Comparison of ENCODE assay signal across 20 mouse cellular contexts in genomic region chr4:149179160-149179559, GRCm38 (mm10). TPM values are rescaled to one million over a fixed set of nuclear protein-coding genes. Genes with fewer than 3 reads are reported as not detected.
A peak's percentile ranks its signal among the peaks of the same experiment; 100 is the strongest.
DNase-seq lines count a peak whose midpoint lies in the region; ATAC-seq and TF ChIP-seq lines count a peak whose summit lies in the region.
"Had no signal": no experiment of that assay in that cellular context is flagged by ENCODE, and none has a peak within 500 bp of the region (broad histone marks: within the 10 kb centered on the region; RNA-seq: fewer than 3 reads in every experiment).

No protein-coding gene starts in this region.

- no peaks in the 10 kb centered on the region for H3K9me3 ChIP-seq in neural tube, embryonic 12.5 days
- no peaks in the 10 kb centered on the region for H3K9me3 ChIP-seq in liver, embryonic 15.5 days (replicated peaks)
- H3K9me3 ChIP-seq: heart, embryonic 10.5 days; limb, embryonic 15.5 days; midbrain, embryonic 12.5 days had no signal

- WGBS in neural tube, embryonic 12.5 days: 76% methylated on average over 7 of the region's 7 CpGs
- WGBS in liver, embryonic 15.5 days (ENCODE audit: insufficient replicate concordance): 63% methylated on average over 7 of the region's 7 CpGs
- WGBS in heart, adult 2 months: 76% methylated on average over 7 of the region's 7 CpGs

- no peaks in the 10 kb centered on the region for H3K4me1 ChIP-seq in neural tube, embryonic 12.5 days
- H3K4me1 ChIP-seq in liver, embryonic 15.5 days (replicated peaks): peaks cover 12% of the 10 kb centered on the region
- H3K4me1 ChIP-seq in heart, adult 2 months (ENCODE audit: control insufficient read depth, insufficient read depth, low read length): no peaks in the 10 kb centered on the region
- H3K4me1 ChIP-seq: limb, embryonic 15.5 days; midbrain, embryonic 12.5 days had no signal

- TF ChIP-seq CTCF in gastrocnemius, adult 2 months (IDR thresholded peaks at IDR 0.05): no peak
- no peak for TF ChIP-seq CTCF in heart, adult 2 months (IDR thresholded peaks at IDR 0.05)

- no peak for DNase-seq in gastrocnemius, adult 2 months
- DNase-seq in gastrocnemius, postnatal 25 days: no peak
- no peak for DNase-seq in neural tube, embryonic 10.5 days (ENCODE audit: extremely low spot score, low spot score)
- no peak for DNase-seq in heart, adult 2 months
- DNase-seq: cerebellum, adult 9-11 months; embryo, embryonic 11 days; forebrain, postnatal 0 days; gastrocnemius, postnatal 10 days; heart, postnatal 14 days; thymus, adult 2 months had no signal

- no peaks in the 10 kb centered on the region for H3K27me3 ChIP-seq in neural tube, embryonic 12.5 days (replicated peaks)
- no peaks in the 10 kb centered on the region for H3K27me3 ChIP-seq in liver, embryonic 15.5 days
- no peaks in the 10 kb centered on the region for H3K27me3 ChIP-seq in heart, adult 2 months (ENCODE audit: control insufficient read depth, insufficient read depth, low read length)
- H3K27me3 ChIP-seq: limb, embryonic 15.5 days; midbrain, embryonic 12.5 days; Patski had no signal

- TF ChIP-seq EP300 in heart, adult 2 months (IDR thresholded peaks at IDR 0.05; ENCODE audit: insufficient read depth, low read depth, low read length): no peak

- H3K4me3 ChIP-seq in gastrocnemius, adult 2 months: no peak overlapping the region
- no peak overlapping the region for H3K4me3 ChIP-seq in neural tube, embryonic 12.5 days
- H3K4me3 ChIP-seq in liver, embryonic 15.5 days (replicated peaks): no peak overlapping the region
- no peak overlapping the region for H3K4me3 ChIP-seq in heart, adult 2 months
- H3K4me3 ChIP-seq: erythroblast, embryonic 14.5 days; heart, embryonic 10.5 days; limb, embryonic 15.5 days; midbrain, embryonic 12.5 days had no signal

- H3K27ac ChIP-seq in gastrocnemius, adult 2 months: peak overlapping the region; percentile 12
- H3K27ac ChIP-seq in neural tube, embryonic 12.5 days: 0 out of 2 replicates have a peak overlapping the region, but pooled peaks have one; percentile 17
- H3K27ac ChIP-seq in liver, embryonic 15.5 days (replicated peaks): peak overlapping the region; percentile 48; the same call in 1 of the 2 replicates
- no peak overlapping the region for H3K27ac ChIP-seq in heart, adult 2 months
- H3K27ac ChIP-seq: heart, embryonic 10.5 days; limb, embryonic 15.5 days; midbrain, embryonic 12.5 days had no signal

- intact Hi-C loops in gastrocnemius, adult 2 months (cut with DNase I): no loop called here
- intact Hi-C loops in heart, adult 2 months (cut with DNase I): no loop called here

- no peak overlapping the region for H3K4me2 ChIP-seq in neural tube, embryonic 12.5 days (replicated peaks)
- H3K4me2 ChIP-seq in liver, embryonic 15.5 days: no peak overlapping the region
- H3K4me2 ChIP-seq: limb, embryonic 15.5 days; midbrain, embryonic 12.5 days had no signal

- H3K36me3 ChIP-seq in neural tube, embryonic 12.5 days: peaks cover 81% of the 10 kb centered on the region
- peaks cover 13% of the 10 kb centered on the region for H3K36me3 ChIP-seq in liver, embryonic 15.5 days (replicated peaks)
- no peaks in the 10 kb centered on the region for H3K36me3 ChIP-seq in heart, adult 2 months (ENCODE audit: control insufficient read depth, insufficient read depth, low read length)

- no peak overlapping the region for H3K9ac ChIP-seq in neural tube, embryonic 12.5 days
- H3K9ac ChIP-seq in liver, embryonic 15.5 days: no peak overlapping the region
- no peak overlapping the region for H3K9ac ChIP-seq in heart, adult 2 months (ENCODE audit: low read depth, low read length)
- H3K9ac ChIP-seq: forebrain, postnatal 0 days; limb, embryonic 15.5 days; midbrain, embryonic 12.5 days had no signal

- no peaks in the 10 kb centered on the region for H3K79me2 ChIP-seq in heart, adult 2 months (replicated peaks; ENCODE audit: control insufficient read depth, insufficient read depth, low read length)

- no peak for TF ChIP-seq POLR2A in heart, adult 2 months (IDR thresholded peaks at IDR 0.05; ENCODE audit: insufficient read depth, low read depth, low read length)

- no peak for ATAC-seq in neural tube, embryonic 12.5 days (ENCODE audit: low FRiP score, low read depth)
- no peak for ATAC-seq in liver, embryonic 15.5 days (ENCODE audit: insufficient read depth)
- ATAC-seq in megakaryocyte progenitor cell, adult 5-6 weeks (replicated peaks; ENCODE audit: poor library complexity): peak; percentile 27
- ATAC-seq in cerebellum, adult (ENCODE audit: insufficient number of reproducible peaks, low FRiP score, low TSS enrichment): no peak
- ATAC-seq: forebrain, postnatal 0 days; Patski had no signal

RNA-seq across cellular contexts. Expression of gene Pgd, which starts 12.6 kb away (rescaled TPM):
- 10 to 100 TPM; 14.4 to 19.1 TPM for total RNA-seq in gastrocnemius, adult 2 months (2021)
- 10 to 100 TPM; 14.4 to 20.0 TPM for total RNA-seq in gastrocnemius, postnatal 25 days (2021)
- 127 TPM in 2 replicates for polyA plus RNA-seq in neural tube, embryonic 12.5 days (2016; fragmentation: Nextera tagmentation; extraction: Ambion mirVana)
- polyA plus RNA-seq in liver, embryonic 15.5 days (2015; fragmentation: Nextera tagmentation; extraction: Ambion mirVana): 73.5 and 73.9 TPM in 2 replicates
- 128 and 132 TPM in 2 replicates for total RNA-seq in megakaryocyte progenitor cell, adult 5-6 weeks (2015)
- 115 and 133 TPM in 2 replicates for total RNA-seq in megakaryocyte progenitor cell, adult 5-6 weeks (2017)
- total RNA-seq in heart, adult 2 months (2021): 10 to 100 TPM; 32.8 to 36.8 TPM
- polyA plus RNA-seq in heart, adult 2 months (2012; rRNA removed): 44.8 and 45.3 TPM in 2 replicates

RNA-seq across cellular contexts. Expression of gene Cenps, which starts 41.7 kb away (rescaled TPM):
- 1 to 10 TPM; 6.5 to 7.0 TPM for total RNA-seq in gastrocnemius, adult 2 months (2021)
- 1 to 10 TPM; 5.8 to 6.5 TPM for total RNA-seq in gastrocnemius, postnatal 25 days (2021)
- polyA plus RNA-seq in neural tube, embryonic 12.5 days (2016; fragmentation: Nextera tagmentation; extraction: Ambion mirVana): 27.6 and 30.7 TPM in 2 replicates
- 9.8 and 12.4 TPM in 2 replicates for polyA plus RNA-seq in liver, embryonic 15.5 days (2015; fragmentation: Nextera tagmentation; extraction: Ambion mirVana)
- total RNA-seq in megakaryocyte progenitor cell, adult 5-6 weeks (2015): 19.3 and 23.2 TPM in 2 replicates
- total RNA-seq in megakaryocyte progenitor cell, adult 5-6 weeks (2017): 26.0 and 35.2 TPM in 2 replicates
- total RNA-seq in heart, adult 2 months (2021): 1 to 10 TPM; 7.4 to 8.3 TPM
- 0.85 and 0.96 TPM in 2 replicates for polyA plus RNA-seq in heart, adult 2 months (2012; rRNA removed)

RNA-seq across cellular contexts. Expression of gene Cort, which starts 52.6 kb away (rescaled TPM):
- total RNA-seq in gastrocnemius, adult 2 months (2021): under 1 TPM; 0.36 to 0.51 TPM
- under 1 TPM; 0.59 to 0.70 TPM for total RNA-seq in gastrocnemius, postnatal 25 days (2021)
- 0.30 and 0.32 TPM in 2 replicates for polyA plus RNA-seq in neural tube, embryonic 12.5 days (2016; fragmentation: Nextera tagmentation; extraction: Ambion mirVana)
- polyA plus RNA-seq in liver, embryonic 15.5 days (2015; fragmentation: Nextera tagmentation; extraction: Ambion mirVana): 0.14 TPM in 1 of 2 replicates, not detected in the other
- 0.72 TPM in 1 of 2 replicates, not detected in the other for total RNA-seq in megakaryocyte progenitor cell, adult 5-6 weeks (2015)
- total RNA-seq in megakaryocyte progenitor cell, adult 5-6 weeks (2017): 1.4 TPM in 1 of 2 replicates, not detected in the other
- under 1 TPM; 0.52 to 0.59 TPM for total RNA-seq in heart, adult 2 months (2021)
- not detected in 2 replicates for polyA plus RNA-seq in heart, adult 2 months (2012; rRNA removed)
- polyA plus RNA-seq: kidney, embryonic 14.5 days; limb, embryonic 15.5 days had no signal
